Mouse (Mus musculus) erythroblast, embryonic 14.5 days (primary cell): ENCODE data around the gene Mettl16.

Experiments used
- GATA1 ChIP-seq: IDR thresholded peaks from 2 replicates; pipeline ENCODE4 v1.6.1; 2012; ENCODE audit warnings: low read length, inconsistent platforms, mixed read lengths
- TAL1 ChIP-seq: IDR thresholded peaks from 3 replicates; pipeline ENCODE4 v1.6.1; 2012; ENCODE audit warnings: low read length, inconsistent platforms, mixed read lengths

DNA sequence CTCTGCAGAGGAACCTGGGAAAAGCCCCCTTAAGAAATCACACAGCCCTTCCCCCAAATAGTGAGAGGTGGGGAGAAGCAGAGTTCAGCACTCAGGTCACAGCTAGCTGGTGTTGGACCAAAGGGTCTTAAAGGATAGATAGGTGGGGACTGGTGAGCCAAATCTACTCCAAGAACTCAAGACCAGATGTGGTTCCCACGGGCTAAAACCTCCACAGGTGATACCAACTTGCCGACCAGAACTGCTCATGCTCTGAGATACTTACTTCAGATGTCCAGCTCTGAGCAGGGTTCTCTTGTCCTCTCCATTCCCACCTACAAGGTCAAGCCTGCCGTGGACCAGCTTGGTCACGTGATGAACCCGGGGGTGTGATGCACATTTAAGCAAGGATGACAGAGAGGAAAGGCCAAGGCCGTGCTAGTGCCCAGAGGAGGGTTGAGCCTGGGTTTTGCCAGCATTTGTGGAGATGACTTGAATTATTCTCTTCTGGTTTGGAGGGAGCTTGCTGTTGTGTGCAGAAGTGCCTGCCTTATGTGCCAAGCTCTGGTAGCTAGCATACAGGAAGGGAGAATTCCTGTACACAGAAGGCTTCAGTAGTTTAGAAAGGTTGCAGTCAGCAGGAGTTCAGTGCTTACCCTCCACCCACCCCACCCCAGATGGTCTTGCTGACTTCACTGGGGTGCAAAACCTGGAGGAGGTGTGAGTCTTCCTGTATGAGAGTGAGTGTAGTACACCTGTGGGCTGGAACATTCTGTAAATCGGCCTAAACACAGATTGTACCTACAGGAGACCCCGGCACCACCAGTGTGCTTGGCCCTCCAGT is 63.1 kb downstream of the Mettl16 start:
- TF ChIP-seq GATA1 (no peak), TAL1 (no peak)
